Mouse (Mus musculus) hindbrain, embryonic 13.5 days (tissue): Measurements from ENCODE around the gene Higd1c. TPM values are rescaled to one million over a fixed set of nuclear protein-coding genes. Genes with fewer than 3 reads are reported as not detected.
A peak's percentile ranks its signal among the peaks of the same experiment; 100 is the strongest.
"Not testable (repeated sequence)": the region's sequence is repeated elsewhere in the genome, so short reads cannot be mapped to it uniquely, and the experiment has no call there.

ENCODE experiments used
- ATAC-seq: fragments of 200-750 bp; cut with Nextera tagmentation; 2 replicates; pipeline ENCODE4 v1.8.0; 2017; ENCODE audit warnings: moderate TSS enrichment; ENCODE audit not compliant: low FRiP score
- H3K27ac ChIP-seq: fragments of 300-500 bp; sonication (generic); 2 replicates; pipeline ENCODE4 v1.5.1; 2015; ENCODE audit warnings: inconsistent platforms, mild to moderate bottlenecking, moderate library complexity
- H3K27me3 ChIP-seq: fragments of 300-500 bp; sonication (generic); 2 replicates; pipeline ENCODE4 v1.6.1; 2015; ENCODE audit warnings: mild to moderate bottlenecking, inconsistent platforms
- H3K36me3 ChIP-seq: fragments of 300-500 bp; sonication (generic); 2 replicates; pipeline ENCODE4 v1.6.1; 2015; ENCODE audit warnings: mild to moderate bottlenecking, inconsistent platforms
- H3K4me1 ChIP-seq: fragments of 300-500 bp; sonication (generic); replicated peaks from 2 replicates; pipeline ENCODE4 v1.6.1; 2015; ENCODE audit warnings: inconsistent platforms
- H3K4me2 ChIP-seq: fragments of 300-500 bp; sonication (generic); 2 replicates; pipeline ENCODE4 v1.6.1; 2015; ENCODE audit warnings: inconsistent platforms, mild to moderate bottlenecking, moderate library complexity
- H3K4me3 ChIP-seq: fragments of 300-500 bp; sonication (generic); 2 replicates; pipeline ENCODE4 v1.5.1; 2015; ENCODE audit warnings: mild to moderate bottlenecking, inconsistent platforms
- H3K9ac ChIP-seq: fragments of 300-500 bp; sonication (generic); 2 replicates; pipeline ENCODE4 v1.6.1; 2015; ENCODE audit warnings: mild to moderate bottlenecking, inconsistent platforms
- H3K9me3 ChIP-seq: fragments of 300-500 bp; sonication (generic); 2 replicates; pipeline ENCODE4 v1.6.1; 2016; ENCODE audit warnings: inconsistent platforms
- WGBS: fragments of 180-500 bp; shearing (Covaris S2); methylation state at CpG from one replicate; pipeline ENCODE4 v1.1.7; 2015; 5-methylcytosine and 5-hydroxymethylcytosine counted together
- polyA plus RNA-seq: library from polyadenylated mRNA; unstranded; fragments of >200 nt; fragmentation: Nextera tagmentation; extraction: Ambion mirVana; gene quantifications from 2 replicates; pipeline ENCODE4 v1.2.1, GENCODE M21; 2015

Gene Higd1c
- polyA plus RNA-seq, 1 experiment from 2014 or later = not detected

DNA sequence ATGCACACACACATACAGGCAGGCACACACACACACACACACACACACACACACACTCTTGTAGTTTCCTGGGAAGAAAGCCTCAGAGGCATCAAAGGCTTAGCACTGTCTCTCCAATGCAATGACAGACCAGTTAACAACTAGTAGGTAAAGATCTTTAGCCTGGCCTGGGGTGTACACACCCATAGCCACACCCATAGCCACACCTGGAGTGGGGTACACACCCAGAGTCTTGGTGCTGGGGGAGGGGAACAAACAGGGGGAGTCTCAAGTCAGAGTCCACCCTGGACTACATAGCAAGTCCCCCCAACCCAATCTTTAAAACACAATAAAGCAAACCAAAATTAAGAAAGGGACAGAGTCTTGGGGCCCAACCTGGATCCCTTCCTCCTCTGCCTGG, 27.0 kb upstream of the Higd1c start:
- H3K9ac ChIP-seq, ATAC-seq, H3K9me3 ChIP-seq, H3K27ac ChIP-seq, H3K4me1 ChIP-seq, H3K4me3 ChIP-seq, H3K4me2 ChIP-seq, H3K27me3 ChIP-seq, H3K36me3 ChIP-seq: not testable (repeated sequence)

- not testable (repeated sequence) for H3K9ac ChIP-seq, H3K4me1 ChIP-seq, H3K4me3 ChIP-seq, H3K27me3 ChIP-seq, ATAC-seq, H3K4me2 ChIP-seq, H3K9me3 ChIP-seq, H3K27ac ChIP-seq, H3K36me3 ChIP-seq
- 42% methylated on average over 10 of the region's 10 CpGs for WGBS
Measured at GRCm38 (mm10) chr15:100337847-100338246, 26.5 kb upstream of the Higd1c start.

- not testable (repeated sequence) for H3K36me3 ChIP-seq, ATAC-seq, H3K27me3 ChIP-seq, H3K4me2 ChIP-seq, H3K27ac ChIP-seq, H3K4me1 ChIP-seq, H3K9me3 ChIP-seq, H3K9ac ChIP-seq, H3K4me3 ChIP-seq
- WGBS = 88% methylated on average over 5 of the region's 5 CpGs
Measured at GRCm38 (mm10) chr15:100341314-100341980, 22.9 kb upstream of the Higd1c start.

GRCm38 (mm10) chr15:100345484-100345883, 18.9 kb upstream of the Higd1c start:
- no peak overlapping the region for H3K27ac ChIP-seq
- H3K4me1 ChIP-seq = no peaks in the 10 kb centered on the region
- H3K4me3 ChIP-seq = no peak overlapping the region
- no peak overlapping the region for H3K4me2 ChIP-seq
- no peak overlapping the region for H3K9ac ChIP-seq
- H3K9me3 ChIP-seq = no peaks in the 10 kb centered on the region
- H3K27me3 ChIP-seq = no peaks in the 10 kb centered on the region
- no peaks in the 10 kb centered on the region; the same call in 1 of the 2 replicates for H3K36me3 ChIP-seq
- ATAC-seq = no peak

DNA sequence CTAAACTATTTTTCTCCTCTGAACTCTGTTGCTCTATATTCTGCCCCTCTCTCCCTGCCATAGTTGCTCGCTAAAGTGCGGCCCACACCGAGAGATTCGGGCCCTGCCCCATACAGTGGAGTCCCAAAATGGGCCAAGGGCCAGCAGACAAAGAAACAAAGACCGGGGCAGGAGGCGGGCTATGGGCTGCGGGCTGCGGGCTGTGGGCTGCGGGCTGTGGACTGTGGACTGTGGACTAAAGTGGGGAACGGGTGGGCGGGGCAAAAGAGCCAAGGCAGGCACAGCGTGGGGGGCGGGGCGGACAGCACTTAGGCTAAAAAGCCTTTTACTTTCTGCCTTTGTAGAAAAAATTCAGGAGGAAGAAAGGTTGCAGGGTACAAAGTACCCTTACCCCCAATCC, 17.6 kb upstream of the Higd1c start:
- WGBS = 65% methylated on average over 14 of the region's 14 CpGs
- no peak for ATAC-seq
- no peak overlapping the region for H3K27ac ChIP-seq
- H3K9ac ChIP-seq = no peak overlapping the region
- H3K36me3 ChIP-seq = no peaks in the 10 kb centered on the region; the same call in 1 of the 2 replicates
- no peaks in the 10 kb centered on the region for H3K27me3 ChIP-seq
- no peak overlapping the region for H3K4me2 ChIP-seq
- H3K4me1 ChIP-seq = no peaks in the 10 kb centered on the region
- H3K9me3 ChIP-seq = no peaks in the 10 kb centered on the region
- H3K4me3 ChIP-seq = no peak overlapping the region

- H3K27ac ChIP-seq = no peak overlapping the region
- no peaks in the 10 kb centered on the region for H3K4me1 ChIP-seq
- no peaks in the 10 kb centered on the region for H3K27me3 ChIP-seq
- 52% methylated on average over 2 of the region's 2 CpGs for WGBS
- H3K4me3 ChIP-seq = no peak overlapping the region
- no peaks in the 10 kb centered on the region; the same call in 1 of the 2 replicates for H3K36me3 ChIP-seq
- no peak overlapping the region for H3K4me2 ChIP-seq
- no peak for ATAC-seq
- H3K9me3 ChIP-seq = no peaks in the 10 kb centered on the region
- H3K9ac ChIP-seq = no peak overlapping the region
Measured at GRCm38 (mm10) chr15:100349496-100349895, 14.8 kb upstream of the Higd1c start.

- ATAC-seq = no peak
- Histone ChIP-seq H3K4me1 (no peaks in the 10 kb centered on the region), H3K4me2 (no peak overlapping the region), H3K9me3 (no peaks in the 10 kb centered on the region), H3K27me3 (no peaks in the 10 kb centered on the region), H3K36me3 (no peaks in the 10 kb centered on the region), H3K9ac (no peak overlapping the region), H3K27ac (no peak overlapping the region), H3K4me3 (no peak overlapping the region)
- 78% methylated on average over 6 of the region's 6 CpGs for WGBS
Measured at GRCm38 (mm10) chr15:100351501-100352060, 12.8 kb upstream of the Higd1c start.

GRCm38 (mm10) chr15:100352711-100353250, 11.6 kb upstream of the Higd1c start, which contains the start of the genes Methig1 and Mettl7a2:
Methig1 (plus strand) TSS chr15:100353149.
Mettl7a2 (plus strand) TSS chr15:100353200.
- ATAC-seq = no peak
- Histone ChIP-seq H3K4me1 (no peaks in the 10 kb centered on the region), H3K36me3 (no peaks in the 10 kb centered on the region), H3K27me3 (no peaks in the 10 kb centered on the region), H3K4me3 (no peak within 1 kb of the TSS), H3K27ac (no peak within 1 kb of the TSS), H3K9me3 (no peaks in the 10 kb centered on the region), H3K9ac (no peak within 1 kb of the TSS), H3K4me2 (no peak within 1 kb of the TSS)
- WGBS = 82% methylated on average over 10 of the region's 10 CpGs

DNA sequence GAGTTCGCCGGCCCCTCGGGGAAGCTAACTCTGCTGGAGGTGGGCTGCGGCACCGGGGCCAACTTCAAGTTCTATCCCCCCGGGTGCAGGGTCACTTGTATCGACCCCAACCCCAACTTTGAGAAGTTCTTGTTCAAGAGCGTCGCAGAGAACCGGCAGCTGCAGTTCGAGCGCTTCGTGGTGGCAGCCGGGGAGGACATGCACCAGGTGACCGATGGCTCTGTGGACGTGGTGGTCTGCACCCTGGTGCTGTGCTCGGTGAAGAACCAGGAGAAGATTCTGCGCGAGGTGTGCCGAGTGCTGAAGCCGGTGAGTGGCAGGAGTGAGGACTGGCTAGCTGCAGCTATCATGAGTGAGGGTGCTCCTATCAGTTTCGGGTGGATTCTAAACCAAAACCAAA, 10.9 kb upstream of the Higd1c start:
- H3K4me3 ChIP-seq, H3K4me2 ChIP-seq, H3K36me3 ChIP-seq, ATAC-seq, H3K9ac ChIP-seq, H3K4me1 ChIP-seq, H3K27ac ChIP-seq, H3K9me3 ChIP-seq, H3K27me3 ChIP-seq: not testable (repeated sequence)
- WGBS = 94% methylated on average over 11 of the region's 22 CpGs

- Histone ChIP-seq H3K27ac (no peak overlapping the region), H3K4me3 (no peak overlapping the region), H3K4me2 (no peak overlapping the region), H3K36me3 (no peaks in the 10 kb centered on the region), H3K9me3 (no peaks in the 10 kb centered on the region), H3K27me3 (no peaks in the 10 kb centered on the region), H3K4me1 (no peaks in the 10 kb centered on the region), H3K9ac (no peak overlapping the region)
- ATAC-seq = no peak
- WGBS = 87% methylated on average over 5 of the region's 5 CpGs
Measured at GRCm38 (mm10) chr15:100355876-100356275, 8.5 kb upstream of the Higd1c start.

- WGBS = 52% methylated on average over 9 of the region's 9 CpGs
- ATAC-seq, H3K4me2 ChIP-seq, H3K4me1 ChIP-seq, H3K36me3 ChIP-seq, H3K9ac ChIP-seq, H3K9me3 ChIP-seq, H3K27me3 ChIP-seq, H3K4me3 ChIP-seq: not testable (repeated sequence)
- peak overlapping the region; percentile 48; the same call in 1 of the 2 replicates for H3K27ac ChIP-seq
Measured at GRCm38 (mm10) chr15:100365967-100366366, 1.6 kb downstream of the Higd1c start.

DNA sequence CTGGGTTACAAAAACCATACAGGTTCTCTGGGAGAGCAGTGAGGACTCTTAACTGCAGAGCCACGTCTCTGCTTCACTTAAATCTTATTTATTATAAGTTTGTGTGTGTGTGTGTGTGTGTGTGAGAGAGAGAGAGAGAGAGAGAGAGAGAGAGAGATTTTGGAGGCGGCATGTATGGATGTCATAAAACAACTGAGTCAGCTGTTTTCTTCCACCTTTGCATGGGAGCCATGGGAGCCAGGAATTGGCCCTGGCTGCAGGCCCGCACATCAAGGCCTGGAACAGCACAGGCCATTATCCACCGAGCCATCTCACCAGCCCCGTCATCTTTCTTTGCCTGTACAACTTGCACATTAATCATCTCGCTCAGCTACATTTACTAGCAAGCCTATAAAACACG, 2.8 kb downstream of the Higd1c start:
- H3K36me3 ChIP-seq = no peaks in the 10 kb centered on the region
- no peak overlapping the region for H3K9ac ChIP-seq
- H3K9me3 ChIP-seq = no peaks in the 10 kb centered on the region
- no peak overlapping the region for H3K4me3 ChIP-seq
- H3K4me2 ChIP-seq = no peak overlapping the region
- WGBS = 67% methylated on average over 7 of the region's 7 CpGs
- H3K4me1 ChIP-seq = 0 out of 2 replicates have a peak, but pooled peaks cover 6% of the 10 kb centered on the region
- H3K27me3 ChIP-seq = no peaks in the 10 kb centered on the region
- H3K27ac ChIP-seq = no peak overlapping the region
- ATAC-seq = no peak

GRCm38 (mm10) chr15:100375066-100375465, 10.7 kb downstream of the Higd1c start:
- H3K36me3 ChIP-seq = no peaks in the 10 kb centered on the region
- H3K4me2 ChIP-seq = no peak overlapping the region
- no peaks in the 10 kb centered on the region for H3K27me3 ChIP-seq
- no peaks in the 10 kb centered on the region for H3K4me1 ChIP-seq
- H3K4me3 ChIP-seq = no peak overlapping the region
- no peak for ATAC-seq
- no peaks in the 10 kb centered on the region for H3K9me3 ChIP-seq
- 32% methylated on average over 5 of the region's 5 CpGs for WGBS
- no peak overlapping the region for H3K27ac ChIP-seq
- H3K9ac ChIP-seq = no peak overlapping the region
